Comparison of ENCODE assay signal across 22 mouse cellular contexts in the genomic region with DNA sequence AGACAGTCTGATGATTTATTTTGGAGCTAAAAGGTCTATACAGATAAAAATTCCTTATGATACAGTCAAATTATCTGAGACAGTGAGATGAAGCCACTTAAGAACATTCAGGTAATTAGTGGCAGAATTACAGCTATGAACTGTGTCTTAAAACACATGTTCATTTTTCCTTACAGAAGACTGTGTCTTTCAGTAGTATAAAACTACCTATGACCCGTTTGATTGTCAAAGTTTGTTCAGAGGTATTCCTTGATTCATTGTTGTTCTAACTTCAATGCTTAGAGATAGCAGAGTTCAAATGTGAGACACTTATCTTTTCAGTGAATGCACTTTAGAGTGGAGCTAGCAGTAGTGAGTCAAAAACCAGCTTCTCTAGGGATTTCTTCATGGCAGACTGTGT. TPM values are rescaled to one million over a fixed set of nuclear protein-coding genes. Genes with fewer than 3 reads are reported as not detected.
DNase-seq lines count a peak whose midpoint lies in the region; ATAC-seq and TF ChIP-seq lines count a peak whose summit lies in the region.
"Had no signal": no experiment of that assay in that cellular context is flagged by ENCODE, and none has a peak within 500 bp of the region (broad histone marks: within the 10 kb centered on the region; RNA-seq: fewer than 3 reads in every experiment).

No protein-coding gene starts in this region.

- H3K9ac ChIP-seq in midbrain, embryonic 16.5 days (ENCODE audit: low read depth, low read length), result no peak overlapping the region
- H3K9ac ChIP-seq: embryonic facial prominence, embryonic 12.5 days; forebrain, embryonic 13.5 days; forebrain, embryonic 15.5 days; forebrain, postnatal 0 days had no signal

- TF ChIP-seq CTCF in spleen, adult 2 months (IDR thresholded peaks at IDR 0.05; ENCODE audit: extremely low read depth, insufficient read depth, insufficient read length, insufficient replicate concordance), result no peak

- H3K27ac ChIP-seq in spleen, adult 2 months (ENCODE audit: insufficient read depth, low read length), result peak overlapping the region; percentile 76
- H3K27ac ChIP-seq in midbrain, embryonic 16.5 days (ENCODE audit: low read length), result no peak overlapping the region
- H3K27ac ChIP-seq: embryonic facial prominence, embryonic 10.5 days; embryonic facial prominence, embryonic 12.5 days; forebrain, embryonic 13.5 days; forebrain, embryonic 15.5 days had no signal

- ATAC-seq in midbrain, embryonic 16.5 days, result no peak
- ATAC-seq: forebrain, embryonic 13.5 days; forebrain, embryonic 15.5 days; forebrain, postnatal 0 days; Patski had no signal

- no peak for TF ChIP-seq POLR2A in spleen, adult 2 months (IDR thresholded peaks at IDR 0.05; ENCODE audit: low read depth, low read length)

- no peak overlapping the region for H3K4me2 ChIP-seq in midbrain, embryonic 16.5 days (ENCODE audit: low read length)
- H3K4me2 ChIP-seq: embryonic facial prominence, embryonic 12.5 days; forebrain, embryonic 13.5 days; forebrain, embryonic 15.5 days had no signal

- H3K4me3 ChIP-seq in spleen, adult 2 months (ENCODE audit: extremely low read depth, insufficient read depth, insufficient read length), result peak overlapping the region; percentile 60
- no peak overlapping the region for H3K4me3 ChIP-seq in midbrain, embryonic 16.5 days (ENCODE audit: low read depth, low read length)
- H3K4me3 ChIP-seq: embryonic facial prominence, embryonic 10.5 days; embryonic facial prominence, embryonic 12.5 days; forebrain, embryonic 13.5 days; forebrain, embryonic 15.5 days had no signal

- H3K4me1 ChIP-seq in spleen, adult 2 months (ENCODE audit: control insufficient read depth, insufficient read depth, insufficient read length), result no peaks in the 10 kb centered on the region
- no peaks in the 10 kb centered on the region for H3K4me1 ChIP-seq in midbrain, embryonic 16.5 days (ENCODE audit: control insufficient read depth, insufficient read depth, low read length)
- H3K4me1 ChIP-seq: embryonic facial prominence, embryonic 10.5 days; embryonic facial prominence, embryonic 12.5 days; forebrain, embryonic 13.5 days; forebrain, embryonic 15.5 days had no signal

- H3K36me3 ChIP-seq in spleen, adult 2 months (ENCODE audit: control insufficient read depth, insufficient read depth, low read length), result no peaks in the 10 kb centered on the region
- no peaks in the 10 kb centered on the region for H3K36me3 ChIP-seq in midbrain, embryonic 16.5 days (ENCODE audit: control insufficient read depth, insufficient read depth, low read length)
- H3K36me3 ChIP-seq: embryonic facial prominence, embryonic 10.5 days; embryonic facial prominence, embryonic 12.5 days; forebrain, embryonic 15.5 days; G1E had no signal

- 50% methylated on average over 1 of the region's 1 CpGs for WGBS in spleen, adult 2 months
- 82% methylated on average over 1 of the region's 1 CpGs for WGBS in midbrain, embryonic 16.5 days

- H3K9me3 ChIP-seq in midbrain, embryonic 16.5 days (replicated peaks; ENCODE audit: control insufficient read depth, low read length, poor library complexity, severe bottlenecking), result no peaks in the 10 kb centered on the region
- H3K9me3 ChIP-seq: embryonic facial prominence, embryonic 10.5 days; embryonic facial prominence, embryonic 12.5 days; forebrain, embryonic 13.5 days; forebrain, embryonic 15.5 days; G1E had no signal

- H3K27me3 ChIP-seq in spleen, adult 2 months (ENCODE audit: control insufficient read depth, insufficient read depth, low read length), result no peaks in the 10 kb centered on the region
- H3K27me3 ChIP-seq in midbrain, embryonic 16.5 days (ENCODE audit: control insufficient read depth, insufficient read depth, low read depth, low read length), result no peaks in the 10 kb centered on the region
- H3K27me3 ChIP-seq: embryonic facial prominence, embryonic 12.5 days; forebrain, embryonic 13.5 days; forebrain, embryonic 15.5 days had no signal

- no peak for DNase-seq in spleen, adult 2 months (ENCODE audit: low read depth in 1 of 2, low spot score in 2 of 2)
- DNase-seq in spleen, postnatal 14 days (ENCODE audit: low spot score in 2 of 2), result no peak
- DNase-seq in CD4-positive helper T cell, adult 2 months (ENCODE audit: low read depth, low spot score), result peak; percentile 10
- peak; percentile 55 for DNase-seq in induced T-regulatory cell, adult 2 months (ENCODE audit: low read depth)
- DNase-seq: adrenal gland, adult 8-10 months; adrenal gland, postnatal 14 days; adrenal gland, postnatal 36 days; cerebellum, adult 11-12 months; cerebellum, adult 2 months; cerebellum, adult 9-10 months; cerebellum, postnatal 10 days; cerebellum, postnatal 25 days; forebrain, postnatal 0 days had no signal

RNA-seq across cellular contexts. Expression of gene P2ry10, which starts 1.6 kb away (rescaled TPM):
- polyA plus RNA-seq in spleen, adult 2 months (2012; rRNA removed), result 11.3 and 12.9 TPM in 2 replicates
- polyA plus RNA-seq in midbrain, embryonic 16.5 days (2015; fragmentation: Nextera tagmentation; extraction: Ambion mirVana), result not detected in 2 replicates
- polyA plus RNA-seq: cerebellum, adult 2 months; cortical plate, adult 2 months; embryonic facial prominence, embryonic 10.5 days; forebrain, embryonic 11.5 days; forebrain, embryonic 13.5 days; forebrain, embryonic 15.5 days; forebrain, postnatal 0 days; Patski had no signal

RNA-seq across cellular contexts. Expression of gene P2ry10b, which starts 58.8 kb away (rescaled TPM):
- polyA plus RNA-seq in spleen, adult 2 months (2012; rRNA removed), result 16.3 TPM in 2 replicates
- polyA plus RNA-seq in midbrain, embryonic 16.5 days (2015; fragmentation: Nextera tagmentation; extraction: Ambion mirVana), result 0.34 and 0.96 TPM in 2 replicates
- polyA plus RNA-seq: Patski had no signal

Comparison
In these comparisons a context has a peak if more than half of its experiments do, and no peak if none do; other contexts are left out.
1. DNase-seq: peak in CD4-positive helper T cell, adult 2 months (single experiment) and induced T-regulatory cell, adult 2 months (single experiment); none in spleen, adult 2 months (0 of 2) and spleen, postnatal 14 days (0 of 2).
2. RNA of gene P2ry10, which starts 1.6 kb away (polyA plus RNA-seq): 11.3 to 12.9 TPM in spleen, adult 2 months; not detected in midbrain, embryonic 16.5 days; every median in the first group is over 10 times any median in the second.